In genomic region chr16:49811897-49812296, GRCm38 (mm10) we compare ENCODE assay signal across 26 mouse cellular contexts.
"Had no signal": no experiment of that assay in that cellular context is flagged by ENCODE, and none has a peak within 500 bp of the region (broad histone marks: within the 10 kb centered on the region; RNA-seq: fewer than 3 reads in every experiment).

No protein-coding gene starts in this region.

- H3K4me1 ChIP-seq: forebrain, embryonic 12.5 days; forebrain, embryonic 13.5 days had no signal

- DNase-seq: cerebellum, adult 9-10 months; cerebellum, adult 9-11 months; cerebellum, postnatal 10 days; cerebellum, postnatal 14 days; cerebellum, postnatal 25 days; cerebellum, postnatal 36 days; embryo, embryonic 11 days; forebrain, postnatal 0 days; gastrocnemius, adult 2 months; gastrocnemius, postnatal 10 days; gastrocnemius, postnatal 14 days; gastrocnemius, postnatal 25 days; gastrocnemius, postnatal 36 days; heart, adult 11 months; heart, adult 18-20 months; heart, adult 2 months had no signal

- H3K9me3 ChIP-seq: embryonic facial prominence, embryonic 10.5 days; embryonic facial prominence, embryonic 12.5 days; embryonic facial prominence, embryonic 13.5 days; embryonic facial prominence, embryonic 15.5 days; forebrain, embryonic 10.5 days; forebrain, embryonic 12.5 days; forebrain, embryonic 13.5 days; forebrain, embryonic 15.5 days had no signal

- H3K27me3 ChIP-seq: embryonic facial prominence, embryonic 12.5 days; embryonic facial prominence, embryonic 13.5 days; embryonic facial prominence, embryonic 15.5 days; forebrain, embryonic 12.5 days; forebrain, embryonic 13.5 days; forebrain, embryonic 15.5 days had no signal

- H3K36me3 ChIP-seq: embryonic facial prominence, embryonic 10.5 days; embryonic facial prominence, embryonic 12.5 days; embryonic facial prominence, embryonic 13.5 days; embryonic facial prominence, embryonic 15.5 days; forebrain, embryonic 10.5 days; forebrain, embryonic 12.5 days; forebrain, embryonic 15.5 days had no signal

- ATAC-seq: forebrain, embryonic 15.5 days; forebrain, embryonic 16.5 days; forebrain, postnatal 0 days had no signal

- H3K9ac ChIP-seq: embryonic facial prominence, embryonic 12.5 days; embryonic facial prominence, embryonic 13.5 days; embryonic facial prominence, embryonic 15.5 days; forebrain, embryonic 12.5 days; forebrain, embryonic 13.5 days; forebrain, embryonic 15.5 days; forebrain, postnatal 0 days had no signal

- H3K4me3 ChIP-seq: embryonic facial prominence, embryonic 10.5 days; embryonic facial prominence, embryonic 12.5 days; embryonic facial prominence, embryonic 13.5 days; embryonic facial prominence, embryonic 15.5 days; erythroblast, embryonic 14.5 days; forebrain, embryonic 10.5 days; forebrain, embryonic 12.5 days; forebrain, embryonic 13.5 days; forebrain, embryonic 15.5 days; gastrocnemius, adult 2 months; heart, adult 2 months had no signal

- H3K27ac ChIP-seq: embryonic facial prominence, embryonic 10.5 days; embryonic facial prominence, embryonic 12.5 days; embryonic facial prominence, embryonic 13.5 days; embryonic facial prominence, embryonic 15.5 days; forebrain, embryonic 10.5 days; forebrain, embryonic 12.5 days; forebrain, embryonic 13.5 days; forebrain, embryonic 15.5 days; gastrocnemius, adult 2 months; heart, adult 2 months had no signal

- H3K4me2 ChIP-seq: embryonic facial prominence, embryonic 12.5 days; embryonic facial prominence, embryonic 13.5 days; embryonic facial prominence, embryonic 15.5 days; forebrain, embryonic 12.5 days; forebrain, embryonic 13.5 days; forebrain, embryonic 15.5 days had no signal
